Mouse (Mus musculus) embryo, embryonic 11 days (tissue): ENCODE results near the gene Gm44511.
"Not testable (repeated sequence)": the region's sequence is repeated elsewhere in the genome, so short reads cannot be mapped to it uniquely, and the experiment has no call there.

ENCODE experiments used
- DNase-seq: peaks from one replicate; pipeline ENCODE4 v3.0.0-alpha.2; 2015

Gene Gm44511

DNA sequence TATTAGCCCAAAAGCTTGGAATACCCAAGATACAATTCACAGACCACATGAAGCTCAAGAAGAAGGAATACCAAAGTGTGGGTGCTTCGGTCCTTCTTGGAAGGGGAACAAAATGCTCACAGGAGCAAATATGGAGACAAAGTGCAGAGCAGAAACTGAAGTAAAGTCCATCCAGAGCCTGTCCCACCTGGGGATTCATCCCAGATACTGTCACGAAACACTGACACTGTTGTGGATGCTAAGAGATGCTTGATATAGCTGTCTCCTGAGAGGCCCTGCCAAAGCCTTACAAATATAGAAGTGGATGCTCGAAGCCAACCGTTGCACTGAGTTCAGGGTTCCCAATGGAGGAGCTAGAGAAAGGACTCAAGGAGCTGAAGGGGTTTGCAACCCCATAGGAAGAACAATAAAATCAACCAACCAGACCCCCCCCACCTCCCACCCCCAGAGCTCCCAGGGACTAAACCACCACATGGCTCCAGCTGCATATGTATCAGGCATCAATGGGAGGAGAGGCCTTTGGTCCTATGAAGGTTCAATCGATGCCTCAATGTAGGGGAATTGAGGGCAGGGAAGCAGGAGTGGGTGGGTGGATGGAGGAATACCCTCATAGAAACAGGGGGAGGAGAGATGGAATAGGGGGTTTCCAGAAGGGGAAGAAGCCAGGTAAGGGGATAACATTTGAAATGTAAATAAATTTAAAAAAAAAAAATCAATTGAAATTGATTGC, 66.7 kb downstream of the Gm44511 start:
- peak; percentile 16 for DNase-seq

GRCm38 (mm10) chr6:128755402-128755763, 70.7 kb downstream of the Gm44511 start:
- DNase-seq, result not testable (repeated sequence)

DNA sequence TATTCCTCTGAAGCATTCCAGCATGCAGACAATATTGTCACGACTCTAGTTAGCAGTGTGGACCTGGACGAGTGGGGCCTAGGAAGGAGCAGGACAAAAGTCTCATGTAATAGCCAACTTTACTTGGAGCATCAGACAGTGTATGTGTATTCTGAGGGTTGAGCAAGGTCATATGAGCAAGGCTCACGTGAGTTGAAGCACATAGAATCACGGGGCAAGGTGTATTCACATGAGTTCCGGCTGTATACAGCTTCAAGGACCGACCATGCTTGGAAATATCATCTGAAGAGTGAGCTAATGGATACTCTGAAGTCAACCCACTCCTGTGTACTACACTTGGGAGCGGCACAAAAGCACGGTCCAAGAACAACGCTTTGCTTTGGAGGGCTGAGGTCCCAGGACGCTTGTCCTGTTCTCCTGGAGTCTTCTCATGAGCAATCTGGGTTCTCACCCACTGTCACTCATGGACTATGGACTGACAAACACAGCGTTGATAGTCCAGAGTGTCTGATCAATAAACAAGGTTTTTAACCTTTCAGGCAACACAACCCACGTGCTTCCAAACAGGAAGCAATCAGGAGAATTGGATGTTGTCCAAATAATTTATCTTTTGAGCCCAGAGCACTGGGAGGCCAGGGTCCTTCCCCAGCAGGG, 71.2 kb downstream of the Gm44511 start:
- DNase-seq, result not testable (repeated sequence)

- peak; percentile 11 for DNase-seq
Observed at GRCm38 (mm10) chr6:128754265-128754664, 71.8 kb downstream of the Gm44511 start.

DNA sequence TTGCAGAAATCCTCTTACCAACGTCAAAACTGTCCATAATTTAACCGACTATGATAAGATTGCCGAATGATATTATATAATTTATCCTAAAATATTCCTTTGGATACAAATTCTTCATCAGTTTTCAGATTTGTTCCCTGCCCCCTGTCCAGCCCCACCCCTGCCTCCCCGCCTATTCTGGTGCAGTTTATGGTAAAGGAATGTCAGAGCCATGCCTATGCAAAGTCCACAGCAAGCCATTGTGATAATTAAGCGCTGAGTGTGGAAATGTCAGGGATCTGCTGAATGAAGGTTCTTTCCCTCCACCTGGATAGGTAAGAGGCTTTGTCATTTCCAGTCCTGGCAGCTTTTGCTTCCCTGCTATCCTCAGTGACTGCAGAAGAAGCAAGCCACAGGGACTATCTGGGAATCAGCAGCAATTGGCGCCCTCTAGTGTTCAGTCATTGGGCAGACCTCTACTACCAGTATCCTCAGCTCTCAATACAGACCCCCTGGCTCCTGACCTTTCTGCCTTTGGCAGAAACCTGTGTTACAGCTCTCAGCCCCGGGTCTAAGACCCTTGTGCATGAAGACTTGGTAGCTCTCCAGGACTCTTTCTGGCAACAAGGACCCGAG, 72.4 kb downstream of the Gm44511 start:
- peak; percentile 82 for DNase-seq

DNA sequence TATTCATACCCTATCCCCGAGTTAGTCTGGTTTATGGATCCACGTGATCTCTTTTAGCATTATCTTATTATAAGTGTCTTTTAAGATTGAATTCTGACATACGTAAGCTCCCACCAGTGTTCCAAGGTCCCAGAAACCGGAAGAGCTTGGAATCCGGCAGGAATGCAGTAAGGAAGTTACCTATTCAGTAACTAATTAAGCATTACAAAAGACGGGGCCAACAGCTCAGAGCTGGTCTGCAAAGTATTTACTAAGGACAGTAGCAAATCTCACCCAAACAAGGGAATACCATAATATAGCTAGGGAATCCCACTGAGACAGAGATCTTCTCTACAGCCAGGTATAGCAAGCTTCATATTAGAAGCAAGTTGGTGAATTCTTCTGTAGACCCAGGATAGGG, 79.1 kb downstream of the Gm44511 start:
- not testable (repeated sequence) for DNase-seq

GRCm38 (mm10) chr6:128737445-128737844, 88.7 kb downstream of the Gm44511 start:
- DNase-seq, result no peak

DNA sequence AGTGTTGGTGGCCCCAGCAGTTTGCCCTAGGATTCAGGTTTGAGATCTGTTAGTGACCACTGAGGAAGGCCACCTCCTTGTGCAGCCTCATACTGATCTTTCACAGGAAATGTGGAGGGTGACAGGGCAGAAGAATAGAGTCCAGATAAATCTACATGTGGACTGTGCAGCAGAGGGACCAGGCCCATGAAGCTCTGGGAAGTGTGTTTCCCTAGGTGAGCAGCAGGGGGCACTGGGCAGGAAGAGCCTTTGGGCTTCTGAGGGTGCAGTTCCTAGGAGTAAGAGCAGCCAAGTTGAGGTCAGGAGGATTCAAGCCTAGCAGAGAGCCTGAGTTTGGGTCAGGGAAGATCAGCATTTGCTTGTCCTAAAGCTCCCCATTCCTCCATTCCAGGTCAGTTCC, 90.0 kb downstream of the Gm44511 start:
- DNase-seq, result no peak

DNA sequence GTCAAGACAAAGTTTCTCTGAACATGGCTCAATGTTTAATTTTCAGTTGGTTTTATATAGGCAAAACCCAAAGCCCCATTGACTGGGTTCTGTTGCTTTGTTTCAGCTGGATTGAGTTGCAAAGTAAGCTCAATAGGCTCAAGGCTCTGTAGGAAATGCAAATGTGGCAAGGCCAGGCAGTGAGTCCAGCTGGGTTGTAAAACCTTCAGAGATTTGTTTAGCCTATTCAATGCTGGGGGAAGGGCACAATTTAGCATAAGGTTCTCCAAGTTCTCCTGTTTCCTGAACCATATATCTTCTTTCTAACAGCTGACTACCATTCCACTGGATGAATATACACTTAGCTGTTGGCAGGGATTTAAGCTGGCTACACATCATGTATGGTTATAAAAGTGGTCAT, 91.2 kb downstream of the Gm44511 start:
- DNase-seq, result peak; percentile 9

- no peak for DNase-seq
Observed at GRCm38 (mm10) chr6:128733908-128734679, 92.0 kb downstream of the Gm44511 start.

GRCm38 (mm10) chr6:128732032-128732431, 94.1 kb downstream of the Gm44511 start:
- no peak for DNase-seq
